Mouse (Mus musculus) lung, embryonic 16.5 days (tissue): ENCODE measurements around the gene St5. TPM values are rescaled to one million over a fixed set of nuclear protein-coding genes. Genes with fewer than 3 reads are reported as not detected.
A peak's percentile ranks its signal among the peaks of the same experiment; 100 is the strongest.

Source experiments
- ATAC-seq: fragments of 200-750 bp; cut with Nextera tagmentation; 2 replicates; pipeline ENCODE4 v1.8.0; 2017; ENCODE audit warnings: low read depth, mild to moderate bottlenecking, moderate library complexity
- H3K27ac ChIP-seq: fragments of 300-500 bp; sonication (generic); 2 replicates; pipeline ENCODE4 v1.5.1; 2014; ENCODE audit warnings: mild to moderate bottlenecking, control low read depth, low read length
- H3K27me3 ChIP-seq: fragments of 300-500 bp; sonication (generic); 2 replicates; pipeline ENCODE4 v1.6.1; 2014; ENCODE audit warnings: low read depth, low read length, mixed read lengths; ENCODE audit not compliant: control insufficient read depth, insufficient read depth
- H3K36me3 ChIP-seq: fragments of 300-500 bp; sonication (generic); 2 replicates; pipeline ENCODE4 v1.6.1; 2014; ENCODE audit warnings: low read length; ENCODE audit not compliant: control insufficient read depth, insufficient read depth
- H3K4me1 ChIP-seq: fragments of 300-500 bp; sonication (generic); replicated peaks from 2 replicates; pipeline ENCODE4 v1.6.1; 2014; ENCODE audit warnings: low read length, mixed read lengths; ENCODE audit not compliant: control insufficient read depth, insufficient read depth
- H3K4me2 ChIP-seq: fragments of 300-500 bp; sonication (generic); 2 replicates; pipeline ENCODE4 v1.6.1; 2014; ENCODE audit warnings: low read depth, low read length, control low read depth
- H3K4me3 ChIP-seq: fragments of 300-500 bp; sonication (generic); 2 replicates; pipeline ENCODE4 v1.5.1; 2014; ENCODE audit warnings: mild to moderate bottlenecking, low read length, control low read depth
- H3K9ac ChIP-seq: fragments of 300-500 bp; sonication (generic); 2 replicates; pipeline ENCODE4 v1.6.1; 2014; ENCODE audit warnings: low read length, control low read depth
- H3K9me3 ChIP-seq: fragments of 300-500 bp; sonication (generic); 2 replicates; pipeline ENCODE4 v1.6.1; 2016; ENCODE audit warnings: low read length; ENCODE audit not compliant: control insufficient read depth
- WGBS: fragments of 180-500 bp; shearing (Covaris S2); extraction: QIAGEN DNeasy Blood & Tissue Kit; methylation state at CpG from one replicate; pipeline ENCODE4 v1.1.7; 2014; 5-methylcytosine and 5-hydroxymethylcytosine counted together
- polyA plus RNA-seq: library from polyadenylated mRNA; unstranded; fragments of >200 nt; fragmentation: Nextera tagmentation; extraction: Ambion mirVana; gene quantifications from 2 replicates; pipeline ENCODE4 v1.2.1, GENCODE M21; 2015

Gene St5
- polyA plus RNA-seq, 1 experiment from 2014 or later: 77.5 TPM

DNA sequence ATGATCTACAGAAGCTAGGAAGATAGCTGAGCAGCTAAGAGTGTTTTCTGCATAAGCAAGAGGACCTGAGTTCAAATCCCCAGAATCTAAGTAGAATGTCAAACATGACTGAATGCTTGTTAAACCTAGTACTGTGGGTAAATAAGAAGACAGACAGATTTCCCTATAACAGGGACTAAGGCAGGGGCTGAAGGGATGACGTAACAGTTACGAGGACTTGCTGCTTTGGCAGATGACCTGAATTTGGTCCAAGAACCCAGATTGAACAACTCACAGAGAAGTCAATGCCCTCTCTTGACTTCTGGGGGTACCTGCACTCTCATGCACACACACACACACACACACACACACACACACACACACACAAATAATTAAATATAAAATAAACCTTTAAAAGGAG lies 93.1 kb downstream of the St5 start:
- ATAC-seq: no peak
- H3K36me3 ChIP-seq: no peaks in the 10 kb centered on the region
- no peak overlapping the region for H3K4me2 ChIP-seq
- WGBS: 68% methylated on average over 2 of the region's 2 CpGs
- peaks cover 46% of the 10 kb centered on the region for H3K4me1 ChIP-seq
- no peak overlapping the region for H3K4me3 ChIP-seq
- H3K9me3 ChIP-seq: no peaks in the 10 kb centered on the region
- no peak overlapping the region for H3K27ac ChIP-seq
- H3K9ac ChIP-seq: no peak overlapping the region
- H3K27me3 ChIP-seq: no peaks in the 10 kb centered on the region

DNA sequence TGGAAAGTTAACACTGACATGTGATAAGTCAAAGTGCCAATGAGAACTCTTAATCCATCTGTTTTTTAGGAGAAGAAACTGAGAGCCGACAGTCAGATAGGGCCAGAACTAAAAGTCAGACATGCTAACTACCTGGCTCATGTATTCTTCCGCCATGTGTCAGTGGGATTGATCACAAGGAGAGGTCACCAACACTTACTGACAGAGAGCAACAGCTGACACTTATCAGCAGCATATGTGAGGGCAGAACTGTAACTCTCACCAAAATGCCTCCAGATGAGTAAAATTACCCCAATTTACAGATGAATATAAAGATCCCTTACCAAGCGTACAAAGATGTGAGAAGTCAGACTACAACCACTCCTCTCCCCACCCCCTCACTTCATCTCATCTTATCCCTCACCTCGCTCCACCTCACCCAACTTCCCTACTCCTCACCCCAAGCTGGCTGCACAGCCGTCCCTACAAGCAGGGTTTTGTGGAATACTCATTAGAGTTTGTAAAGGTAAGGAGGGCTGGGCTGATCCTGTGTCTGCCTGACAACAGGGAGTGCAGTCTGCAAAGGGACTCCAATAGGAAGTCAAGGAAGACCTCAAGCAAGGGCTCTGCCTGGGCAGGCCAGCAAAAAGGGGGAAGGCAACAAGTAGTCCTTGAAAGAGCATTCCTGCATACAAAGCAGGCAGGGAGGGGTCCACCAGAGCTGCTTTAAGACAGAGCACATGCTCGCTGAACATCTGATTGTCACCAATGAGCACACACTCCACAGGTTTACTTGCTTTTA lies 93.7 kb downstream of the St5 start:
- no peak for ATAC-seq
- H3K9ac ChIP-seq: no peak overlapping the region
- no peaks in the 10 kb centered on the region for H3K36me3 ChIP-seq
- WGBS: 69% methylated on average over 6 of the region's 6 CpGs
- no peak overlapping the region for H3K4me2 ChIP-seq
- no peak overlapping the region for H3K27ac ChIP-seq
- H3K9me3 ChIP-seq: no peaks in the 10 kb centered on the region
- H3K4me1 ChIP-seq: peaks cover 40% of the 10 kb centered on the region
- no peak overlapping the region for H3K4me3 ChIP-seq
- H3K27me3 ChIP-seq: no peaks in the 10 kb centered on the region

DNA sequence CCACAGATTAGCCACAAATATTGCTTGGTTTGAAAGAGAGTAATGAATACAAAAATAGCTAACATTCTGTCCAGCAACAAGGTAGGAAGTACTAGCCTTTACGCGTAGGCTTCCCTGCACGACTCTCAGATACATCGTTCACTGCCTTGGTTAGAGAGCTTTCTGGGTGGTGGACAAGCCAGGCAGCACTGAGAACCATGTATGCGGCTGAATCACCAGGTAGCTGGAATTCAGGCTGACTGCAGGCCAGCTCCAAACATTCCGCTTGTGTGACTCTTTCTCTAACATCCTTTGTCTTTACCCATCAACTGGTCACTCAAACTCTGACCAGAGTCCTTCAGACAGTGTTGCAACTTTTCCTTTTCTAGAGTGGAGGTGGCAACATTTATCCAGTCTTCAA lies 94.6 kb downstream of the St5 start:
- Histone ChIP-seq H3K27ac (no peak overlapping the region), H3K4me3 (no peak overlapping the region), H3K4me2 (no peak overlapping the region), H3K4me1 (peaks cover 32% of the 10 kb centered on the region), H3K9ac (no peak overlapping the region), H3K36me3 (no peaks in the 10 kb centered on the region), H3K27me3 (no peaks in the 10 kb centered on the region), H3K9me3 (no peaks in the 10 kb centered on the region)
- no peak for ATAC-seq
- 85% methylated on average over 6 of the region's 6 CpGs for WGBS

DNA sequence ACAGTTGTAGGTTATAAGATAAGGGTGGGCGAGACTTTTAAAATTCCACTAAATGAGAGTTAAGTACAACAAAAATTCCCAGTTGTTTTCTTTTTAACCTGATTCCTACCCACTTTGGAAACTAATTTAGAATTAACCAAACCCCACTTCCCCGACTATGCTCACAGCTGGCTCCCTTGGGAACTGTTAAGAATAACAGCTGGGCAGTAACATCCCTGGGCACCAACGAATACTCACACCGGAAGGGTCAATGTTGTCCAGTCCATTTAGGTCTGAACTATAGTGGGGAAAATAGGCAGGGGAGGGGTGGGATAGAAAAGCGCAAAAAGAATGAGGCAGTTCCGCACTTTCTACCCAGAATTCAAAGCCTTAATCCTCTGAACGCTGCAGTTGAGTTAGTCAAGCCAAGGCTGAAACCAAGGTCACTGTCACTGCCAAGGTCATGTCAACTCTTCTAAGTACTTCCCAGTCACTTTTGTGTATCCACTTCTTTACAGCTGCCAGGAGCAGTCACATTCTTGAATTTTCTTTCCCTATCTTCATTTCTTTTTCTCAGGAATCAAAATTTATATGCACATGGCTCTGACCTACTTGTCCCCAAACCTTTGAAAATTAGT lies 96.3 kb downstream of the St5 start:
- no peaks in the 10 kb centered on the region for H3K36me3 ChIP-seq
- no peaks in the 10 kb centered on the region for H3K9me3 ChIP-seq
- H3K9ac ChIP-seq: no peak overlapping the region
- H3K27me3 ChIP-seq: no peaks in the 10 kb centered on the region
- H3K4me3 ChIP-seq: no peak overlapping the region
- no peak overlapping the region for H3K27ac ChIP-seq
- no peak overlapping the region for H3K4me2 ChIP-seq
- H3K4me1 ChIP-seq: peaks cover 38% of the 10 kb centered on the region
- ATAC-seq: no peak
- 67% methylated on average over 7 of the region's 7 CpGs for WGBS

DNA sequence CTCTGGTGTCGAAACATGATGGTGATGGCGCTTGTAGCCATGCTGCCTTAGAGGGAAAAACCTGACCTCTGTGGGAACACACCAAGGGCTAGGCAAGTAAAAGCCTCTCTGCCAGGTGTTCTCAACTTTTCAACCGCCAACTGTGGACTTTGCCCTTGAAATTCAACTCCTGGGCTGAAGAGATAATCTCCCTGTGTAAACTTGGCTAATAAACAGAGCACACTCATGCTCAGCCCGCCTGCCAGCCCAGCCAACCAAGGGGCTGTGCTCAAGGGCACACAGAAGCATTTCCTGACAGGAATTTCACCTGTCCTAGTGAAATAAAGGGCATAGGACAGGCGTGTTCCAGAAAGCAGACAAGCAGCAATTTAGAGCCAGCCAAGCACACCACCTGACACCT lies 100.8 kb downstream of the St5 start:
- Histone ChIP-seq H3K36me3 (no peaks in the 10 kb centered on the region), H3K4me2 (no peak overlapping the region), H3K4me1 (peaks cover 36% of the 10 kb centered on the region), H3K9ac (peak overlapping the region; percentile 26; the same call in 1 of the 2 replicates), H3K9me3 (no peaks in the 10 kb centered on the region), H3K27ac (peak overlapping the region; percentile 87), H3K4me3 (no peak overlapping the region), H3K27me3 (no peaks in the 10 kb centered on the region)
- 36% methylated on average over 5 of the region's 5 CpGs for WGBS
- ATAC-seq: peak; percentile 86

DNA sequence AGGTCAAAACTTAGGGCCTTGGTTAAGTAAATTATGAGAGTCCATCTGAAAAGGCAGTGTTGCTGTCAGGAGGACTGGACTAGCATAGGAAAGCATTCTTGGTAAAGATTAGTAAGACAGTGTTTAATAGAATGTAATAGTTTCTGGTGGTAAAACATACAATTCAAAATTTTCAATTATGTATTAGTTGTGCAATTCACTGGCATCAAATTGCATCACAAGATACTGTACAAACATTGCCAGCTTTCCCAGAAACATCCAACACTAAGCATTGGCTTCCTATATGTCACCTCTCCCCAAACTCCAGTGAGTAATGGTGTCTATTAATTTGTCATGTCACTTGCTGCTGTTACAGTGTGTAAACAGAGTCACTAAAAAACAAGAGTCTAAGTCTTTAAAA lies 101.4 kb downstream of the St5 start:
- H3K27ac ChIP-seq: peak overlapping the region; percentile 87
- no peak overlapping the region for H3K4me2 ChIP-seq
- peaks cover 31% of the 10 kb centered on the region for H3K4me1 ChIP-seq

DNA sequence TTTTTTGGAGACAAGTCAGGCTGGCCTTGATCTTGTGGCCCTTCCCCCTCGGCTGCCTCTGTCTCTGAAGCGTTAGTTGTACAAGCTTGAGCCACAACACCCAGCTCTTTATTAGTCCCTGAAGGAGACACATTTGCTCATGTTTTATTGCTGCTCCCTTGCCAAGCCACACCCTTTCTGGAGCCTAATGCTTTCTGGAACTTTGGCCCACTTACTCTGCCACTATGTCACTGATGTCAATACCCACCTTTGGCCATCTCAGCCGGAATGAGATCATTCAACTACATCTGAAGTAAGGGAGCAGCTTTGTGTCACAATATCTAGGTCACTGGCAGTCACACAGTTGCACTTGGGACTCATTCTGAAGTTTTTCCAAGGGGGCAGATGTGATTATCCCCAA lies 102.7 kb downstream of the St5 start:
- Histone ChIP-seq H3K4me1 (peaks cover 26% of the 10 kb centered on the region), H3K9ac (no peak overlapping the region), H3K4me3 (no peak overlapping the region), H3K27me3 (no peaks in the 10 kb centered on the region), H3K27ac (peak overlapping the region; percentile 35; the same call in 1 of the 2 replicates), H3K9me3 (no peaks in the 10 kb centered on the region), H3K4me2 (no peak overlapping the region), H3K36me3 (no peaks in the 10 kb centered on the region)
- WGBS: 44% methylated on average over 3 of the region's 3 CpGs
- peak; percentile 57 for ATAC-seq

More for the DNA sequence above, 101.4 kb downstream of the St5 start:
- ATAC-seq: no peak
- Histone ChIP-seq H3K9me3 (no peaks in the 10 kb centered on the region), H3K4me3 (no peak overlapping the region), H3K27me3 (no peaks in the 10 kb centered on the region), H3K36me3 (no peaks in the 10 kb centered on the region), H3K9ac (no peak overlapping the region; the same call in 1 of the 2 replicates)

DNA sequence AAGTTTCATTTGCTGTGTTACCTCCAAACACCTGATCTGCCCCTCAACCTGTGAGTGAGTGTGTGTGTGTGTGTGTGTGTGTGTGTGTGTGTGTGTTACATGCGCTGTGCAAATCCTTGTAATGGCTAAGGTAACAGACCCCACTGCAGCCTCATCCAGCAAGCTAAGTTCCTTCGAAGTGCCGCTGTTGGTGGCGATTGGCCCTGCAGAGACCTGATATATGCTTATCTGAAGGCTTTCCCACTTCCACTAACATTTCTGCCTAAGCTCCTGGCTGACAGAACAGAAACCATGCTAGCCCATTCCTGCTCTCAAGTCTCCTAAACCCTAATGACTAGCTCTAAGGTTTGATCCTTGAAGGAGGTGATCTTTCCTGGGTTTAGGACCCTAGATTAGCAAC lies 103.4 kb downstream of the St5 start:
- no peak for ATAC-seq
- no peak overlapping the region for H3K9ac ChIP-seq
- WGBS: 76% methylated on average over 4 of the region's 4 CpGs
- no peaks in the 10 kb centered on the region for H3K36me3 ChIP-seq
- peaks cover 26% of the 10 kb centered on the region for H3K4me1 ChIP-seq
- H3K4me3 ChIP-seq: no peak overlapping the region
- no peaks in the 10 kb centered on the region for H3K27me3 ChIP-seq
- H3K27ac ChIP-seq: peak overlapping the region; percentile 35; the same call in 1 of the 2 replicates
- H3K4me2 ChIP-seq: no peak overlapping the region
- H3K9me3 ChIP-seq: no peaks in the 10 kb centered on the region

DNA sequence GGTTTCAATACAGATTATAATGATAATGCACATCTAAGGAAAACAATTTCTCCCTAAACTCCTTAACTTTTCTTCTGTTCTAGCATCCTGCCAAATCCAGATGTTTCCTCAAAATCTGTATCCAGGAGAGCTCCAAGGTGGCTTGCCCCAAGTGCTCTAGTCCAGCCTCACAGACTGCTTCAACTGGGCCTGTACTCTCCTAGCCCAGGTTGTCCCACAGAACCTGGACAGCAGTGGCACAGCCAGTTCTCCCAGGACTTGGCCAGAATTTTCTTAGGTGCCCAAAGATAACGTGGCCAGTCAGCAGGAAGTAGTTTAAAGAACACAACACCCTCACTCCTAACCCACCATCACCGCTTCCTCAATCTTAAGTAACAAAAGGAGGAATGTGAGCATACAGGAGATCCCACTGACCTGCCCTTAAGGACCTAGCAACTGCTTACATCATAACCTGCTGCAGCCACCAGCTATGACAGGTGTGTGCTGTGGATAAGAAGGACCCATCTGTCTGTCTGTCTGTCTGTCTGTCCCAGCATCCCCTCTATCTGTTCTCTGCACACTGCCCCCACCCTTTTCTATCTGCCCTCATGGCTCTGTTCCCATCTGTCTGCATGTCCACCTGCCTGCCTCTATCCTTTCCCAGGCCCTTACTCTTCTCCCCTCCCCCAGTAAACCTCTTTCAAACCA lies 108.4 kb downstream of the St5 start:
- ATAC-seq: no peak
- WGBS: 64% methylated on average over 2 of the region's 2 CpGs
- Histone ChIP-seq H3K4me2 (no peak overlapping the region), H3K27me3 (no peaks in the 10 kb centered on the region), H3K36me3 (no peaks in the 10 kb centered on the region), H3K9me3 (no peaks in the 10 kb centered on the region), H3K9ac (no peak overlapping the region), H3K27ac (no peak overlapping the region), H3K4me3 (no peak overlapping the region), H3K4me1 (peaks cover 28% of the 10 kb centered on the region)
